8 mouse cellular contexts compared by ENCODE assay signal in the genomic region with DNA sequence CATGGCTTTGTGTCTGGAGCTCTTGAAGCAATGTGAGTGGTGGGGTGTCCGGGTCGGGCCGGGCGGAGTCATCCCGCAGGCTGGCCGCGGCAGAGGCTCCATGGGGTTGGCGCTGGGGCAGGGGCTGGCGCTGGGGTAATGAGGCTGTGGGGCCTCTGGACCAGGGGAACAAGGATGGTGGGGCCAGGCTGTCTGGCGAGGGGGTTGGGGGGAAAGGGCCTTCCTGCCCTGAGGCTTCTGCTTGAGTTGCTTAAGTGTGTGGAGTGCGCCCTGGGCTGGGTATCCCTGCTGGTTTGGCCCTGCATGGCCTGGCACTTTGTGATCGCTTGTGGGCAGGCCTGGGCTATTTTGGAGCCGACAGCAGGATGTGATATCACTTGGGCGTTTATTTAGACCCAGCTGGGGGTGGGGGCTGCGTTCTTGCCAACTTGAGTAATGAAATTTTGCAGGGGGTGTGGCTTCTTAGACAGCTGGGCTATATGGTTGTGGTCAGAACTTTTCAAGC. TPM values are rescaled to one million over a fixed set of nuclear protein-coding genes. Genes with fewer than 3 reads are reported as not detected.
DNase-seq lines count a peak whose midpoint lies in the region; ATAC-seq and TF ChIP-seq lines count a peak whose summit lies in the region.

No protein-coding gene starts in this region.

- peak; percentile 16; the same call in 1 of the 2 replicates for ATAC-seq in embryonic facial prominence, embryonic 12.5 days (ENCODE audit: insufficient number of reproducible peaks, insufficient read depth, low FRiP score, low TSS enrichment)
- no peak for ATAC-seq in liver, embryonic 14.5 days (ENCODE audit: insufficient read depth)

- no peaks in the 10 kb centered on the region for H3K9me3 ChIP-seq in embryonic facial prominence, embryonic 12.5 days
- no peaks in the 10 kb centered on the region for H3K9me3 ChIP-seq in liver, embryonic 14.5 days (ENCODE audit: control insufficient read depth, low read length)

- TF ChIP-seq CTCF in kidney, adult 2 months (conservative IDR thresholded peaks at IDR 0.05; ENCODE audit: insufficient read depth, insufficient read length, low read depth, low read length): no peak
- TF ChIP-seq CTCF in liver, embryonic 14.5 days (IDR thresholded peaks at IDR 0.05; ENCODE audit: low read depth): no peak

- H3K4me3 ChIP-seq in embryonic facial prominence, embryonic 12.5 days: peak overlapping the region; percentile 95
- peak overlapping the region; percentile 96 for H3K4me3 ChIP-seq in kidney, adult 2 months (ENCODE audit: insufficient read depth, low read depth, low read length)
- peak overlapping the region; percentile 77 to 82 for H3K4me3 ChIP-seq in liver, embryonic 14.5 days (ENCODE audit: insufficient read depth in 1 of 2, low read depth in 2 of 2, low read length in 2 of 2)

- no peaks in the 10 kb centered on the region for H3K27me3 ChIP-seq in embryonic facial prominence, embryonic 12.5 days
- H3K27me3 ChIP-seq in kidney, adult 2 months (replicated peaks; ENCODE audit: control insufficient read depth, insufficient read depth, low read length): no peaks in the 10 kb centered on the region
- H3K27me3 ChIP-seq in liver, embryonic 14.5 days (ENCODE audit: control insufficient read depth, insufficient read depth, low read length): peaks cover 3% of the 10 kb centered on the region

- H3K4me2 ChIP-seq in embryonic facial prominence, embryonic 12.5 days (replicated peaks): peak overlapping the region; percentile 81
- H3K4me2 ChIP-seq in liver, embryonic 14.5 days (ENCODE audit: low read depth): peak overlapping the region; percentile 84

- peak; percentile 50 for TF ChIP-seq POLR2A in kidney, adult 2 months (IDR thresholded peaks at IDR 0.05; ENCODE audit: low read depth, low read length)

- TF ChIP-seq EP300 in liver, embryonic 14.5 days (IDR thresholded peaks at IDR 0.05; ENCODE audit: low read depth): no peak

- WGBS in embryonic facial prominence, embryonic 12.5 days: under 1% methylated on average over 15 of the region's 15 CpGs
- WGBS in kidney, adult 2 months: 4% methylated on average over 15 of the region's 15 CpGs
- 4% methylated on average over 15 of the region's 15 CpGs for WGBS in liver, embryonic 14.5 days (ENCODE audit: insufficient replicate concordance)

- peak overlapping the region; percentile 98 for H3K9ac ChIP-seq in embryonic facial prominence, embryonic 12.5 days
- H3K9ac ChIP-seq in liver, embryonic 14.5 days (replicated peaks): peak overlapping the region; percentile 43

- H3K4me1 ChIP-seq in embryonic facial prominence, embryonic 12.5 days: peaks cover 73% of the 10 kb centered on the region
- H3K4me1 ChIP-seq in kidney, adult 2 months (ENCODE audit: control insufficient read depth, insufficient read depth, low read length): peaks cover 38% of the 10 kb centered on the region
- H3K4me1 ChIP-seq in liver, embryonic 14.5 days (replicated peaks; ENCODE audit: control insufficient read depth in 2 of 2, insufficient read depth in 2 of 2, low read length in 1 of 2): peaks cover 0 to 28% of the 10 kb centered on the region in 2 experiments

- peak overlapping the region; percentile 89 for H3K27ac ChIP-seq in embryonic facial prominence, embryonic 12.5 days
- H3K27ac ChIP-seq in kidney, adult 2 months (ENCODE audit: insufficient read depth, low read depth, low read length): peak overlapping the region; percentile 89
- H3K27ac ChIP-seq in liver, embryonic 14.5 days: no peak overlapping the region

- H3K36me3 ChIP-seq in embryonic facial prominence, embryonic 12.5 days: no peaks in the 10 kb centered on the region
- H3K36me3 ChIP-seq in kidney, adult 2 months (ENCODE audit: control insufficient read depth, insufficient read depth, low read length): no peaks in the 10 kb centered on the region
- H3K36me3 ChIP-seq in liver, embryonic 14.5 days (replicated peaks; ENCODE audit: control insufficient read depth, insufficient read depth, low read depth): no peaks in the 10 kb centered on the region

- DNase-seq in 3T3-L1 (ENCODE audit: low read depth, low spot score): peak; percentile 89
- peak; percentile 16 for DNase-seq in T-cell, adult 2 months (ENCODE audit: low spot score)
- DNase-seq in heart, adult 8-10 months (ENCODE audit: low spot score): peak; percentile 86
- DNase-seq in kidney, adult 2 months: peak; percentile 83
- no peak for DNase-seq in liver, embryonic 14.5 days (ENCODE audit: low read depth in 3 of 3, low spot score in 3 of 3)
- DNase-seq in natural killer cell, adult 2 months (ENCODE audit: low spot score in 2 of 2): peak; percentile 62 to 72
- peak; percentile 45 for DNase-seq in thymus, postnatal 4 days

RNA-seq across cellular contexts. Expression of gene Myl9, which starts 53.1 kb away (rescaled TPM):
- polyA plus RNA-seq in embryonic facial prominence, embryonic 12.5 days (2016; fragmentation: Nextera tagmentation; extraction: Ambion mirVana): 182 and 184 TPM in 2 replicates
- total RNA-seq in heart, adult 8-10 months (2022): 10 to 100 TPM; 40.0 to 70.3 (median 65.6) TPM
- 155 and 157 TPM in 2 replicates for polyA plus RNA-seq in kidney, adult 2 months (2012; rRNA removed)
- polyA plus RNA-seq in liver, embryonic 14.5 days (2012; rRNA removed): 25.2 and 27.2 TPM in 2 replicates
- polyA plus RNA-seq in liver, embryonic 14.5 days (2014; fragmentation: Nextera tagmentation; extraction: Ambion mirVana): 44.4 and 51.3 TPM in 2 replicates

Comparison
In these comparisons a context has a peak if more than half of its experiments do, and no peak if none do; other contexts are left out.
1. DNase-seq: peak in 3T3-L1 (single experiment), T-cell, adult 2 months (single experiment), heart, adult 8-10 months (single experiment), kidney, adult 2 months (single experiment), natural killer cell, adult 2 months (2 of 2) and thymus, postnatal 4 days (single experiment); none in liver, embryonic 14.5 days (0 of 3).
2. Peak in every context shown above with its lines, with median percentiles within 50 percentile points of each other: H3K4me3 ChIP-seq.